Mouse (Mus musculus): ENCODE measurements at regions not wholly inside any gene's neighbourhood (a gene's known extent, or its start where the extent isn't known, plus 50 kb on each side); places are given as distances from the start of the nearest gene placed in this dataset.

DNA sequence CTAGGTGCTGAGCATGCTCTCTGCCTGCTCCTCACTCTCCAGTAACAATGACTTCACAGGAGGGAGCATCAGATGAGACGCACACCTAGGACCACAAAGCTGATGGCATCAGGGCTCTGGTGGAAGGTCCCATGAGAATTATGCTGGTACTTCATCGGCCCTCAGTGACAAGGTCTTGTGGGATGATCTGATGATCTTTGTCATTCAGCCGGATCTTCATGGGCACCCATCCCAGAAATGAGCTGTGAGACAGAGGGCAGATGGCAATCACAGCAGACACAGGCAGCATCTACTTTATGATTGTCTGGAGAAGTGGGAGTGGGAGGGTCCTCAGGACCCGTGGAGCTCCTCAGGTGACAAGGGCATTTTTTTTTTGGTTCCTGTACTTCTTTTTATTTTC, 114.7 kb upstream of the Ctnnb1 start:
- TF ChIP-seq EP300 (IDR thresholded peaks at IDR 0.05; ENCODE audit: insufficient read depth, low read depth, low read length): no peak
- TF ChIP-seq CTCF (IDR thresholded peaks at IDR 0.05): no peak
